Mouse (Mus musculus): ENCODE measurements at regions not wholly inside any gene's neighbourhood (a gene's known extent, or its start where the extent isn't known, plus 50 kb on each side); places are given as distances from the start of the nearest gene placed in this dataset.

DNA sequence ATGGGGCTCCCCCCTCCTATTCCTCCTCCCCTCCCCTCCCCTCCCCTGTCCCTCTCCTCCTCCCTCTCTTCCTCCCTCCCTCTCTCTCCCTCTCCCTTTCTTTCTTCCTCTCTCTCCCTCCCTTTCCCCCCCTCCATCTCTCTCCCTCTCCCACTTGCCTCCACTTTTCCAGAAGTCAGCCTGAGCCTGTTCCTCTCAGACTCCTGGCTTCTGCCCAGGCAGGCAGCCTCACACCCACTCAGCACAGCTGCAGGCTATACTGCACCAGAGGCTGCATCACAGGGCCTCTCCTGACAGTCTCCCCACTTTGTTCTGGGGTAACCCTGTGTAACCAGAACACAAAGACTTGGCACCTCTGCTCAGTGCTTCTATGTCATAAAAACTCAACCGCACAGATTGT lies 346.3 kb downstream of the Agtpbp1 start:
- ATAC-seq (replicated peaks; ENCODE audit: poor library complexity, severe bottlenecking), result no peak

DNA sequence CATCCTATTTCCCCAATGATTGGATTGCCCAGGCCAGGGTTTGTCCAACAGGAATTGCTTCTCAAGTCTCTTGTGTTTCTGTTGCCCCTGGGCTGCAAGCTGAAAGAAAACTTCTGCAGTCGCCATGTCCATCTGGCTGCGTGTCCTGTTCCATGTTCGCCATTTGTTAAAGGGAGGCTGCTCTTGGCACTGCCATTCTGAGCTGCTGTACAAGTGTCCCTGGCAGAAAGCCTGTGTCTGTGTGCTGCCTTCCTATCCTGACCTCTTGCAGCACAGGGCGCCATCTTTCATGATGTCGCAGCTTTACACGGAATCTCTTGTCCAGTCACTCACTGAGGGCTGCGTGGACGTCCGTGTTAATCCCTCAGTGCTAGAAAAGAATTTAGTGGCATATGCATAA lies 349.2 kb downstream of the Agtpbp1 start:
- no peak for ATAC-seq (replicated peaks; ENCODE audit: poor library complexity, severe bottlenecking)

DNA sequence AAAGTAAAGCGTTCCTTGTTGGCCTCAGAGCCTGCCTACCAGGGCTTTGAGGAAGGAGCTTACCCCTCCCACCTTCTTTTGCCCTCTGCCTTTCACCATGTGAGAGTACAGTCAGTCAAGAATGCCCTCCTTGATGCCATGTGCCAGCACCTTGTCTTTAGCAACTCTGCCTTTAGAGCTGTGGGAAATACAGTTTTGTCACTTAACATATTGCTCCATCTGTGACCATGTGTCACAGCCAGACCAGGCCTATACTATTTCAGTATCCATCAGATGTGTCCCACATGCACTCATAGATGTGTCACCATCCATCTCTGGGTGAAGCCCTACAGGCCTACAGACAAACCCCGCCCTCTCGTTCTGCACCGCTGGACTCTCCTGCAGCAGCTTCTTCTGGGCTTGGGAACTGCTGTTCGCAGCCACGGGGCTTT lies 355.9 kb downstream of the Agtpbp1 start:
- peak; percentile 63 for ATAC-seq (replicated peaks; ENCODE audit: poor library complexity, severe bottlenecking)

DNA sequence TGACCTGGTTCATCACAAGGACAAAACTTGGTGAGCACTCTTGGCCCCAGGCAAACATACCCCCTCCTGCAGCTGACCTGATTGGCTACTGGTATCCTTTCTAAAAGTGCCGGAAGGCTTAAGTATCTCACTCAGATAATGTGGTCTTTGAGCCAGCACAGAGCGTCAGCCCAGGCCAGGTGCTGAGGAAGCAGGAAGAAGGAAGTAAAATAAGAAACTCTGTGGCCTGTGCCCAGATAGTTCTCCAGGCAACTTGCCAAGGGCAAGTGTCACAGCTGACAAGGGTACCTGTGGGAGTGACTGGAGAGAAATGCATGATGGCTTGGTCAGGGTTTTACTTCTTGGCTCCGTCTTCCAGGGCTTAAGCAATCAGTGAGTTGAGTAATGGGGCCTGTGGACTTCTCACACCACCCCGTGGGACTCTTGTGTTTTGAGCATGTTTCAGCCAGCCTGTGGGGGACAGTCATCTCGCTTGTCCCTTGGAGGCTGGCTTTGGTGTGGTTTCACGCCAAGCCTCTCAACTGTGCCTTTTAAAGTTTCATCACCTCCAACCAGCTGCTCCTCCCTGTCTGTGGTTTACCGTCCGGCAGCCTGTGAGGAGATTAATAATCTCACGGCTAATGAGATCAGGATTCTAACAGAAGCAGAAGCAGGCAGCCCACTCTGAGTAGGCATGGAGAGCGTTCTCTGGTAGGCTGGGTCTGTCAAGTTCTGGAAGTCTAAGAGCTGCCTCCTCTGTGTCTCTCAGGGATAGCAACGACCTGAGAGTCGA lies 356.8 kb downstream of the Agtpbp1 start:
- peak; percentile 89 for ATAC-seq (replicated peaks; ENCODE audit: poor library complexity, severe bottlenecking)

DNA sequence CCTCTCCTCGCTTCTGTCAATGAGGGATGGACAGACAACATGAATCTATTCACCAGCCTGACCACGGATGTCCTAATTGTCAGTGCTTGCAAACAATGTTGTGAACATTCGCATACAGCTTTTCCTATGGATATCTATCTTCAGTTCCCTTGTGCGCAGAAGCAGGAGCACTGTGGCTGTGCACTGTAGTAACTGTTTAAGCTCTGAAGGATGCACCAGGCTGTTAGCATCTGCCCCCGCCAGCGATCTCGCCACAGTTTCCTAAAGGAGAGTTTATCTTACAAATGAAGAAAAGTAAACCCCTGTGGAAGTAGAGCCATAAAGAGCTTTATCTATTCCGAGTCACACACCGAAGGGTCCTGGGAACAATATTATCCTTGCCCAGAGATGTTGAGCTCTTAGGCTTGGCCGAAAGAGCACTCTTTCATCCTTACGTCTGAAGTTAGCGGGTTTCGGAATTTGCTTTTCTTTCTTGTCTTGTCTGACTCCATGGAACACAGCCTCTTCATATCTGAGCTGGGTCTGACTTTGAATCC lies 357.4 kb downstream of the Agtpbp1 start:
- no peak for ATAC-seq (replicated peaks; ENCODE audit: poor library complexity, severe bottlenecking)

DNA sequence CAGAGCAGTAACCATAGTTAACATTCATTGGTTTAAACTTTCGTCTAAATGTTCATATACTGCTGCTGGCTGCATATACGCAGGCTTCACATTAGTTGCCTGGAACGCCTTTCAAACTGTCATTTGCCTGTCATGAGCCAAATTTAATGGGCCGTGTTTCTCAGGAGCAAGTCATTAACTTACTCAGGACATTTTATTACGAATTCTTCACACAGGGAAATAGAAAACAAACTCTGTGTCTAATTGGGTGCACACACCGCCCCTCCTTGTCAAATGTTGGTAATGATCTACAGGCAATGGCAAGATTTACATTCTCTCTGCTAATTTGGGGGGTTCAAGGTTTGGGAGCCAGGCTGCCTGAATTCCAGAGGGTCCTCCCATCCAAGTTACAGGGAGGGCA lies 364.4 kb downstream of the Agtpbp1 start:
- no peak for ATAC-seq (replicated peaks; ENCODE audit: poor library complexity, severe bottlenecking)

DNA sequence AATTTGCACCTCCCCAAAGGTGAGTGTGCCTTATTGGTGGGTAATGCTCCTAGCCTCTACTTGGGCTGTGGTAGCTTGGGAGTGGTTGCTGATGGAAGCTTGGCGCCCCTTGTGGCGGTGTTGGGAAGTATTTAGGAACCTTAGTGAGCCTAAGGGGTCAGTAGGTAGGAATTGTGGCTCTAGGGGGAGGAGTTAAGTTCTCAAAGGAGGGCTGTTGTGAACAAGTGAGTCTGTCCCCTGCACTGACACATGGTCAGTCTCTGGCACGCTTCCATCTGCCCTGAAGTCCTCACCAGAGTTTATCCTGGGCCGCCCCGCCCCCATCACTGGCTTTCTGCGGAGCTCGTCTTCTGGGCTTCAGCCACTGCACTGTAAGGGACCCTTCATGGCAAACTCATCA lies 364.9 kb downstream of the Agtpbp1 start:
- ATAC-seq (replicated peaks; ENCODE audit: poor library complexity, severe bottlenecking), result peak; percentile 75

DNA sequence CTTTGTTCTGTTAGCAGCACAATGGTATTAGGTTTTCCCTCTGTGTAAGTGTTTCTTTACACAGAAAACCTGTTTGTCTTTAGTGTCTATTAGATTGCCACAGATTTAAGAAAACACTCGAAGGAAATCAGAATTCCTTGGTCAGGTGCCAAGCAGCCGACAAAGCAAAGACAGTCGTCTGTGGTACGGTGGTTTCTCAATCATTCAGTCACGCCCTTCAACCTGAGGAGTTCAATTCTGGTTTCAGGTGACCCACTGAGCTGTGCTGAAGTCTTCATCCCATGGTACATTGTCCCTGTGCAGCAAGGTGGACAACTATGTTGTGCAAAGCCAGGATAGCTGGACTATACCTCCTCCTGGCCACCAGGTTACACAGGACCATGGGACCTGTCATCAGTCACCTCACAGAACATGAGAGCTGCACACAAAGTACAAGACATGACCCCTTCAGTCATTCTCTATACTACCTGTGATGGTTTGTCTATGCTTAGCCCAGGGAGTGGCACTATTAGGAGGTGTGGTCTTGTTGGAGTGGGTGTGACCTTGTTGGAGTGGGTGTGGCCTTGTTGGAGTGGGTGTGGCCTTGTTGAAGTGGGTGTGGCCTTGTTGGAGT lies 368.2 kb downstream of the Agtpbp1 start:
- ATAC-seq (replicated peaks; ENCODE audit: poor library complexity, severe bottlenecking), result no peak

DNA sequence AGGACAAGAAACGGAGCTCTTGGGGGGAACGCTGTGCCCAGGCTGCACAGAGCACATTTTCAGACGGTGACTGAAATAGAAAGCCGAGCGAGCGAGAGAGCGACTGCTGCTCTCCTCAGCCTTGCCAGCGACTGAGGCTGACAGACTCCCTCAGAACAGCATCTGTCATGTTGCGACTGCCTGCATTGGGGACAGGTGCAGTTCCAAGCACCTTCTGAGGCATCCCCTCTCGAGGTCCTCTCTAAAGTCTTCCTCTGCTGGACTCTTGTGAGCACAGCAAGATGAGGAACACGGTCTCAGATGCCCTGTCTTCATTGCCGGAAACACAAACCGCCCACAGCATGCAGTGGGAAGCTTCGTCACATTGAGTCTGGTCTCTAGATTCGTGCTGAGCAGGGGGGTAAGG lies 372.7 kb downstream of the Agtpbp1 start:
- ATAC-seq (replicated peaks; ENCODE audit: poor library complexity, severe bottlenecking), result no peak

DNA sequence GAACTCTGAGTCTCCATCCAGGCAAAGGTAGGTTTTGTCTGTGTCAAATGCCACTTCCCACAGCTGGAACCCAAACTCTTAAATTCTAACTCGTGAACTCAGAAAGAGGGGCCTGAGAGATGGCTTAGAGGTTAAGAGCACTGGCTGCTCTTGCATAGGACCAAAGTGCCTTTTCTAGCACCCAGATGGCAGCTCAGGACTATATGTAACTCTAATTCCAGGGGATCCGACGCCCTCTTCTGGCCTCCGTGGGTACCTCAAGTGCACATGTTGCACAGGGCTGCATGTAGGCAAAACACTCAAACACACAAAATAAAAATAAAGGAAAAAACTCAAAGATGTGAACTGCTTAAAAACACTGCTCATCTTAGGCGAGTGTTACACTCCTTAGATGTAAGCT lies 374.2 kb downstream of the Agtpbp1 start:
- ATAC-seq (replicated peaks; ENCODE audit: poor library complexity, severe bottlenecking), result no peak

DNA sequence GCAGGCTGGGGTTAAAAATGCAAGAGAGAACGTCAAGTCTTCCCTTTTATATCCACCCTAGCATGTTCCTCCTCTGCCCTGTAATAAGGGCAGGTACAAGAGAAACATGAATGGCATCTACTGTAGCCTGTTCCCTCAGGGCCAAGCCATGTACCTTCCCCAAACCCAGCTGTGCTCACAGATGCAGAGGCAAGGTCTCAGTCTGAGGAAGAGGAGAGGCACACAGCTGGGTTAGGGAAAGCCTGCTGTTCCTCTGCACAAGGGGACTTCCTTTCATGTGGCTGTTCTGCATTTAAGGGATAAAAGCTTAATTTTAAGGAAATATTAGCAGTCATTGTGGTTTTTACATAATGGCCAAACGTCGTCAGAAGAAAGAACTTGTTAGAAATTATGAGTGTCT lies 378.8 kb downstream of the Agtpbp1 start:
- ATAC-seq (replicated peaks; ENCODE audit: poor library complexity, severe bottlenecking), result no peak

DNA sequence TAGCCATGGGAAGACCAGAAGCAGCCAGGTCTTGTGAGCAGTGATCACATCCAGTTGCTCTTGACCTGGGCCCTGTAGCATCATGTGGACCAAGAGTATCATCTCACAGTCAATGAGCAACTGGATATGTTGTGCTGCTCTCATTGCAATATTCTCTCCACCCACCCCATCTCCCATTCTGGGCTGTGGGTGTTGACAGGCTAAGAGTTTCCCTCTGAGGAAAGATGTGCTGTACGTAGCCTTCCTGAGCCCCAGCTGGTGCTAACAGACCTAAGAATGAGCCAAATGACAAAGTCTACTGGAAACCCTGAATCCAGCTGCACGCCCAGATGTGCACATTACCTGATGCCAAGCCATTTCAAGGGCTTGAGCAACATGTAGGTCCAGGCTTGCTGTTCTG lies 380.5 kb downstream of the Agtpbp1 start:
- ATAC-seq (replicated peaks; ENCODE audit: poor library complexity, severe bottlenecking), result no peak

DNA sequence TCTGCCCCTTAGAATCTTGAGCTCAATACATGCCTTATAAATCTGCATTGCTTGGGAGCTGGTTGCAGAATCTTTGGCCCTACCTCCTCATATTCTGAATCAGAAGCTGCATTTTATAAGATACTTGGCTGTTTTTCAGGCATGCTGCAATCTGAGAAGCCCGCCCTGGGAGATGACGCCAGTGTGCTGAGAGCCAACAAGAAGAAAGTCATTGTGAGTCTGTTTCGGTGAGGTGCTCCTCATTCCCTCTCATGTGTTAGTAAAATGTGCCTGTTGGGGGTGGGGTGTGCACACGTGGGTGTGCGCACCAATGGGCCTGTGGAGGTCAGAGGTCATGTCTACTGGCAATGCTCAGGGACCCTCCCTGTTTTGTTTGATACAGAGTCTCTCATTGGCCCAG lies 388.7 kb downstream of the Agtpbp1 start:
- ATAC-seq (replicated peaks; ENCODE audit: poor library complexity, severe bottlenecking), result no peak

DNA sequence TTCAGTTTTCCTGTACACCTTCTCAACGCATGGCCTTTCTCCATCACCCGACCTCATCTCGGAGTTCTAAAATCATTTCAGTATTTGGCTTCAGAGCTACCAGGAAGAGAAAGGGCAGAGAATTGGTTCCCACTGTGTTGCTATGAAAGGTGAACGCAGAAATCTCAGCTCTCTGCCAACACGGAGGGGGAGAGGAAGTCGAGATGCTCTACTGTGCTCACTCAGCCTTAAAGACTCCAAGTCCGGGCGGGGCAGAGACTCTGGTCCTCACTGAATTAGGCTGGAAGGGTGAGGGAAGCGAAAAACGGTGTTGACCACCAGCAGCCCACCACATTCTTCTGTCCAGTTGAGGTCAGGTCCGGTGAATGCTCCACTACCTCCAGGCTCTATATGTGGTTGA lies 382.1 kb downstream of the Ntrk2 start:
- no peak for ATAC-seq (replicated peaks; ENCODE audit: poor library complexity, severe bottlenecking)

Data from granulocyte monocyte progenitor cell, adult 5-6 weeks (primary cell).